Mouse (Mus musculus): ENCODE measurements around the gene Srsf3.
"Not testable (repeated sequence)": the region's sequence is repeated elsewhere in the genome, so short reads cannot be mapped to it uniquely, and the experiment has no call there.

Gene Srsf3

DNA sequence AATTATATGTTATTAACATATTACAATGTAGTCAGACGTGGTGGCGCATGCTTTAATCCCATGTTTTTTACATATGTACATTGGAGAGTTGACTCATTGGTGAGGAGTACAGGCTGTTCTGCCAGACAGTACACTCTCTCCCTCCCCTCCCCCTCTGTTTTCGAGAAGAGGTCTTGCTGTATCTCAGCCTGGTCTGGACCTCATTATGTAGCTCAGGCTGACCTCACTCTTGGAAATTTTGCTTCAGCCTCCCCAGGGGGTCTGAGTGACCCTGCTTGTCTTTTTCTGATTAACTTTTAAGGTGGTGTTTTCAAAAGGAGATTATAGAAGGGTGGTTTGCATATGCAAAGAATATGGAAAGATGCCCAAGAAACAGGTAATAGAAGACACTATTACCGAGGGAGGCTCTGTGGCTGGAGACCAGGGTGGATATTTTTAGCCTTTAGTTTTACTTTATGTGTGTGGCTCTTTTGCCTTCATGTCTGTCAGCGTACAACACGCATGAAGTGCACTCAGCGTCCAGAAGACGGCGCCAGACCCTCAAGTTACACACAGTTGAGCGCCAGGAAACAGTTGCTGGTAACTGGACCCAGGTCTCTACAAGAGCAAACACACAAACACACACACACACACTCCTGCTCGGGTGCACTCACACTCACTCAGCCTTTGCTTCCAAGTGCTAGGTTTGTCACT is 14.0 kb upstream of the Srsf3 start:
- DNase-seq (ENCODE audit: low read depth, low spot score), result no peak

DNA sequence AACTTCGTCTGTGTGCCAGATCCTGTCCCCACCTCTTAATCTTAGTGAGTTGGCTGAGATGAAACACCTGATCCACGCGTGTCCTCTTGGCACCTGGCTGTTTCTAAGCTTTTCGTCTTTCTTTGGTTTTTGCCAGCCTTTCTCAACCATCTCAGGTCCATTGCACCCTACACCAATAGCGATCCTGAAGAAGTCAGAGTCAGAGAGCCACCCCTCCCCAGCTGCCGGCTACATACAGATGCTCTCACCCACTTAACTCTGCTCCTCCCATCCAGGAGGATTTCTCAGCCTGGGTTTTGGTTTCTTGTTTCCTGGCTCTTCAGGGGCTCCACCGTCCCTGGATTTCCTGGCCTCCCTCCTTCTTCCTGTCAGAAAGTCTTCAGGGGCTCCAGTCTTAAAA is 13.0 kb upstream of the Srsf3 start:
- no peak for DNase-seq (ENCODE audit: low read depth, low spot score)

DNA sequence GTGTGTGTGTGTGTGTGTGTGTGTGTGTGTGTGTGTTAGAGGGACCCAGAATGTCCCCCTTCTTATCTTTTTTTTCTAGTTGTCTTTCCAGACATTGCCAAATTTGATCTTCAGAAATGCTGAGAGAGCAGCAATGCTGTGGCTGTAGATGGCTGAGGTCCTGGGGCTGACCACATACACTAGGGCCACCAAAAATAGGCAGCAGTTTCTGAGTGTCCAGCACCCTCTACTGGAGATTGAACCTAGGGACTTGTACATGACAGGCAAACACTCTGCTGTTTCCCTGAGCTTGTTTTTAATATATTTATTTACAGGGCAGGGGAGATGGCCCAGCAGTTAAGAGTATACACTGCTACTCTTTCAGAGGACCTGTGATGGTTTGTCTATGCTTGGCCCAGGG is 12.0 kb upstream of the Srsf3 start:
- DNase-seq (ENCODE audit: low read depth, low spot score), result no peak

DNA sequence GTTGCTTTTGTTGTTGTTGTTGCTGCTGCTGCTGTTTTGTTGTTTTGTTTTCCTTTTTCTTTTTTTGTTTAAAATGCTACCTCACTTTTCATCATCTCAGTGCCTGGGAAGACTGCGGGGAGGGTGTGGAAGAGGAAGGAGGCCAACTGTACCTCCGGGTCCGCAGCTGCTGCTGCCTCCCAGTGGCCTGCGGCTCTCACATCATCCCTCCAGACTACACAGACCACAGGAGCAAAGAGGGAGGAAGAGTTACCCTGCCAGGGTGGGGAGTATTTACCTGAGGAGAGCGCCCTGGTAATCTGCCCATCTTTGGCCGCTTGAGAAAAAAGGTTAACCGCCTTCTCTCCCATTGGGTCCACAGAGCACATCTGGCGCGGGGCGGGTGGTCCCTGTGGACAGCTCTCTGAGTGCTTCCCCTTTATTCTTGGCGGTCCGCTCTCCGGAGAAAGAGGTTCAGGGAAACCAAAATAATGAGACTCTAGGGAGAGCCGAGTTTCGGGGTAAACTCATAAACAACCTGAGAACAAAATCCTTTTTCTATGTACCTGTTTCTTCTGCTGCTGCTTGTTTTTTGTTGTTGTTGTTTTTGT is 10.1 kb upstream of the Srsf3 start:
- no peak for DNase-seq (ENCODE audit: low read depth, low spot score)

DNA sequence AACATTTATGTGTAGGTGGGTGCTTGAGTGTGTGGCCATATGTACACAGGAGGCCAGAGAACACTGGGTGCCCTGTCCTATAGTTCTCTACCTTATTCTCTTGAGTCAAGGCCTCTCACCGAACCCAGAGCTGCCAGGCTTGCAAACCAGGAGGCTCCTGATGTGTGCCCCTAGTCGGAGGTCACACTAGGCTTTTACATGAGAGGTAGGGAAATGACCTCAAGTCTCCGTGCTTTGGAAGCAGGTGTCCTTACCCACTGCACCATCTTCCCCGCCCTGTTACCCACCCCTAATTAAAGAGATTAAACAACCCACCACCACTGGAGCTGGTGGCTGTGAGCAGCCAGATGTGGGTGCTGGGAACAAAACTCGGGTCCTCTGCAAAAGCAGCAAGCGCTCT is 9.1 kb upstream of the Srsf3 start:
- no peak for DNase-seq (ENCODE audit: low read depth, low spot score)

DNA sequence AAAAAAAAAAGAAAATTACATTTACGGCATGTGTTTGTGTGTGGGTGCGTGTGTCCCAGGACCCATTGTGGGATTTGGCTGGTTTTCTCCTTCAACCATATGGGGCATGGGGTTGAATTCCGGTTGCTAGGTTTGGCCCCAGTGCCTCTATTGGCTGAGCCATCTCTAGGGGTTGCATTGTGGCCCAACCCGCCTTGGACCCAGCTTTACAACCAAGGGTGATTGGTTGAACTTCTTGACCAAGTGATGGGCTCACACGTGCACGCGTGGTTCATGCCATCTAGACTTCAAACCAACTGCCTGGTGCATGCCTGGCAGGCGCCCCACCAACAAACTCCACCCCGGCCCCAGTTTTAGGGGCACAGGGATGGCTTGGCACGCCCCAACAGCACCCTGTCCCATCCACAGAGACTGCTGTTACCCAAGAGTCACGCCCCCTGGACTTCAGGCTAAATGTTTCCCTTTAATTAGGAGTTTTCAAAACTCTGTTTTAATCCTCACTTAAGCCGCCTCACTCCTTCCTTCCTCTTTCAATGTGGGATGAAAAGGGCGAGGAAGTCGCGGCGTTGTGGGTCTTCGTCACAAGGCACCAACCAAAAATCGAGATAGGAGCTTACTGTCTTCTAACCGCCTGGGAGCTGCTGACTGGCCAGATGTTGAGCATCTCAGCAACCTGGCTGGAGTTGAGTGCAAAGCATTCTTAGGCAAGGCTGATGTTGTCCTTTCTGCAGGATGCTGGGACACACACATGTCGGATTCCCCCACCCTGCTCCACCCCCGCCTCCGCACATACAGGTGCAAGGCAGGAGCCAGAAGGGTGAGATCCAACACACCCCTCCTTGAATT is 8.2 kb upstream of the Srsf3 start:
- DNase-seq (ENCODE audit: low read depth, low spot score), result no peak

DNA sequence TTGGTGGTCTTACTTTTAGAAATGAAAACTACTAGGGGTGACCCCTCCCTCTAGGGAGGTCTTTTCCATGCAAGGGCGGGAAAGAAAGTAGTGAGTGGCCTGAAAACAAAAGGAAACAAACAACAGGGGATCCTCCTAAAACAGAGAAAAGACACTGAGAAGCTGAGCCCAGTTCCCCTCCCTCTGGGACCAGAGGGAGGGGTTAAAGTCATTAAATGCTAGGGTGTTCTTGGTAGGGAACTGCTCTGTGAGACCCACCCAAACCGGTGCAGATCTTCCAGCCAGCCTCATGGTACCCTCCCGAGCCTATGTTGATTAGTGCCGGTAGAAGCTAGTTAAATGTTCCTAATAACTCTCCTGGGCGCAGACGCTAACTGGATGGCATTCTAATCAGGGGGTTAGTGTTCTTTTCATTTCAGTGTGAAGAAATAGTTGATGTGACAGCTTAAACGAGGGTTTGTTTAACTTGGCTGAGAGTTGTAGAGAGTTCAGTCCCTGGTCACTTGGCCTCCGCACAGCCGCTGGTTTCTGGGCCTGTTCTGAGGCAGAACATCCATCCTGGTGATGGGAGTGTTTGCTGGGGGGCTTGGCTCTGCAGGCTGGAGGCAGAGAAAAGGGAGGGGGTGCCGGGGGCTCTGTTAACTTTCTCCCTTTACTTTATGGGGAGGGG is 7.4 kb upstream of the Srsf3 start:
- DNase-seq (ENCODE audit: low read depth, low spot score), result no peak

DNA sequence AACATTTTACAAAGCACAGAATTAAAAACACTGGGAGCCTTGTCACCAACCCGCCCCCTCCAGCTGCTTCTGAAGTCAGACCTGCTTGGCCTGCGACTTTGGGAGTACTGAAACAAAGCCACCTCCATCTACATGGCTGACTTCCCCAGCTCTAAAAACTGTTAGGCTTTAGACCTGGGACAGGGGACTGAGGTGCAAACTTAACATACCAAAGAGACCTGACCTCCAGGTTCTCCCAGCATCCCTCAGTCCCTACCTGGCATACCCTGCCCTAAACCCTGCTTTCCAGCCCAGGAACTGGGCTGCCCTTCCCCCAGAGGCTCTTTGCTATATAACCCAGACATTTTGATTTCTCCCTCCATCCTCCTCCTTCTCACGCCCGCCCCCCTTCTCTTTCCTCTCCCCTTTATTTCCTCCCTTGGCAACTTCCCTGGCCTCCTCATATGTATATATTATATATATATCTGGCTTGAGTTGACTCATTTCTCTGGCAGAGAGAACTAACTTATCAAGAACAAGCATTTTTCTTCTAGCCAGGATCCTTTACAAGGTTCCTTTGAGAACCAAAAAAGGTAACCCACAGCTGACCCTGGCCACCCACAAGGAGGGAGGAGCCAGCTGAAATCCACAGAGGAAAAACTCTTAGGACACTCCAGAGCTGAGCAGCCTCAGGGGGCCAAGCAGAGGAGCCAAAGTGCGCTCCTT is 5.6 kb upstream of the Srsf3 start:
- DNase-seq (ENCODE audit: low read depth, low spot score), result no peak

DNA sequence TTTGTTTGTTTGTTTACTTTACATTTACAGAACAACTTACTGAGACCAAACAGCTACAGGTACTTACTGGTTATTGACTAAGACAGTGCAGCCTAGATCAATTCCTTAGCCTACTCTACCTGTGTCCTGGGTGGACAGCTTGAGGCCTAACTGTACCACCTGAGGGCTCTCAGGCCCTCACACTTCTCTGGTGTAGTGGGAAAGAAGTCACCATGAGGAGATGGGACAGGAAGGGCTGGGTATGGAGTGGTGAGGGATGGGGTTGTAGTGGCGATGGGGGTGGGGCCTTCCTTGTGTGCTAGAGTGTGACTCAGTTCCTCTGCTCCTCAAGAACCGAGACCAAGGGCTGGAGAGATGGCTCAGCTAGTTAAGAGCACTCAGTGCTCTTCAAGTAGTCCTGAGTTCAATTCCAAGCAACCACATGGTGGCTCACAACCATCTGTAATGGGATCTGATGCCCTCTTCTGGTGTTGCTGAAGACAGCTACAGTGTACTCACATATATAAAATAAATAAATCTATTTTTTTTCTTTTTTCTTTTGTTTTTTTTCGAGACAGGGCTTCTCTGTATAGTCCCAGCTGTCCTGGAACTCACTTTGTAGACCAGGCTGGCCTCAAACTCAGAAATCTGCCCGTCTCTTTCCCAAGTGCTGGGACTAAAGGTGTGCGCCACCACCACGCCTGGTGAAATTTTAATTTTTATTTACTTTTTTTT is 1.9 kb upstream of the Srsf3 start:
- no peak for DNase-seq (ENCODE audit: low read depth, low spot score)

DNA sequence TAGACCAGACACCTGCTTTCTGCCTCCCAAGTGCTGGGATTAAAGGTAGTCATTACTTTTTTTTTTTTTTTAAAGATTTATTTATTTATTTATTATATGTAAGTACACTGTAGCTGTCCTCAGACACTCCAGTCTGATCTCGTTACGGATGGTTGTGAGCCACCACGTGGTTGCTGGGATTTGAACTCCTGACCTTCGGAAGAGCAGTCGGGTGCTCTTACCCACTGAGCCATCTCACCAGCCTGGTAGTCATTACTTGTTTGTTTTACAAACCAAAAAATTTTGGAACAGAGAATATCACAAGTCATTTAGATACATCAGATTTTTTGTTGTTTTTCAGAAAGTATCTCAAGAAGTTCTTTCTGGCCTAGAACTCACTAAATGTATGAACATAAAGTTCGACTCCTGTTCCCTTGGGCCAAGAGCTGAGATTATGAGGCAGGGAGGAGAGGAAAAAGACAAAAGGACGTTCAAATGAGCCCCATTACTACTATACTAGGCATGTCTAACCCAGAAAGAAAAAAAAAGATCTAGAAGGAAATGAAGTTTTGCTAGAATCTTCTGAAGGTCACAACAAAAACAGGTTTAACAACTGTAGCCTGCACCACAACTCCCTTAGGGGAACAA is 1.2 kb upstream of the Srsf3 start:
- DNase-seq (ENCODE audit: low read depth, low spot score), result not testable (repeated sequence)

DNA sequence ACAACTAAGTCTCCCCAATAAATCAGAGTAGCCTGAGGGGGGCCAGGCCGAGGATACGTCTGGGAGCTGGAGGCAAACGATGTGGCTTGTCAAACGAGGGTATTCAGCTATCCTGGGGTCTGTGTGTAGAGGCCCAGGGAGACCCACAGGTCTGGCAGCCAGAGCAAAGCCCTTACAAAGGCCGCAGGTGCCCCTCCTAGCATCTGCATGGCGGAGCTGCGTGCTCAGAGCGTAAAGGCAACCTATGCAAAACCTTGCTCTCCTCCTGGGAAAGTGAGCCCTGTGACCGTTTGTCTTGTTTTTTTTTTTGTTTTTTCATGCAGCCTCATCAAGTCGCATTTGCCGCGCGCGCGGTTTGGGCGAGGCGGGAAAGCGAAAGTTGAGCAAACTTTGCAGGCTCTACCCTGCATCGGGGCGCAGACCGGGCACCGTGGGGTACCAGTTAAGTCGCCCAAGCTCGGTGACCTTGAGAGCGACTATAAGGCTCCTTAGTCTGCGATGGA is 606 bp upstream of the Srsf3 start:
- DNase-seq (ENCODE audit: low read depth, low spot score), result no peak

DNA sequence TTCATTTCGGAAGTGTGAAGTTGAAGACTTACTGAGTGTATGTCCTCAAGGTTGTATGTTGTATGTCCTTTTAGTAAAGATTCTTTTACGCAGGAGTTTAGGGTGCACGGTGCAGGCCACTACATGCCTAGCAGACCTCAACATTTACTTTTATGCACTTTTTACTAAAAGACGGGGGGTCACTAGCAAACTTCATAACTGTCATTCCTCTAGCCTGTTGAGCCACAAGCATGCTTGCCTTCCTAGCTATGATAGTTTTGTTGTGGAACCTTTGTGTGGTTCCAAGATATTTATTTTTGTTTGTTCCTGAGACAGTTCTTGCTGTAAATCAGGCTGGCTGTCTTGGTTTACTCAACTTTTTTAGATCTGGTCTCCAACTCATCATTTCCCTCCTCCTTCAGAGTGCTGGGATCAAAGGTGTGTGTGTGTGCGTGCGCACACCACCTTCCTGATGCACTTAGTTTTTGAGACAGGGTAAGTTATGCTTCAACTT is 1.2 kb downstream of the Srsf3 start:
- no peak for DNase-seq (ENCODE audit: low read depth, low spot score)

DNA sequence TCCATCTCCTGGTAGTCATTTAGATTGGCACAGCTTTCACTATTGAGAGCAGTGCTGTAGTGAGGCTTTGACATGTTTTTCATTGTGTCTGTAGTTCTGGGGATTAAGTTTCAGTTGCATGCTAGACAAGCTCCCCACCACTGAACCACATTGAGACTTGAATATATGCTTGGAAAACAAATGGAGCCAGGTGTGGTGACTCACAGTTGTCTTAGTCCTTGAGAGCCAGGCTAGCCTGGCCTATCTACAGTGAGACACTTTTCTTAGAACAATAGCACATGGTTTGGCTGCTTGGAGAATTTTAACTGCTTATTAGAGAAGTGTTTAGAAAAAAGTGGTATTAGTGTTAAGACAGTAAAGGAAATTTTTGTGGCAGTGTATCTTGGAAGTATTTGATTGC is 1.8 kb downstream of the Srsf3 start:
- no peak for DNase-seq (ENCODE audit: low read depth, low spot score)

DNA sequence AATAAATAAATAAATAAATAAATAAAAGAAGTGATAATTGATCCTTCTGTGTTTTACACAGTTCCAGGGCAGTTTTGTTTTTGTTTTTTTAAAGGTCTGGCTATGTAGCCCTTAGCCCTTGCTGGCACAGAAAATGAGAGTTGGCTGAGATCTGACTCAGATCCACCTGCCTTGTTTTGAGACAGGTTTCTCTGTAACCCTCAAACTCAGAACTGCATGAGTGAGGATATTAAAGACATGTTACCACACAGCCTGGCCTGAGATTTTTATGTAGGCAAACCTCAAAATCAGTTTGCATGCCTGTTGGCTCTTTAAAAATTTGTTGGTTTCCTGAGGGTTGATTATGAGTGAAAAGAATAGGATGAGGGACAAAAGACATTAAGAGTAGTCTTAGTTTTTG is 3.1 kb downstream of the Srsf3 start:
- DNase-seq (ENCODE audit: low read depth, low spot score), result no peak

DNA sequence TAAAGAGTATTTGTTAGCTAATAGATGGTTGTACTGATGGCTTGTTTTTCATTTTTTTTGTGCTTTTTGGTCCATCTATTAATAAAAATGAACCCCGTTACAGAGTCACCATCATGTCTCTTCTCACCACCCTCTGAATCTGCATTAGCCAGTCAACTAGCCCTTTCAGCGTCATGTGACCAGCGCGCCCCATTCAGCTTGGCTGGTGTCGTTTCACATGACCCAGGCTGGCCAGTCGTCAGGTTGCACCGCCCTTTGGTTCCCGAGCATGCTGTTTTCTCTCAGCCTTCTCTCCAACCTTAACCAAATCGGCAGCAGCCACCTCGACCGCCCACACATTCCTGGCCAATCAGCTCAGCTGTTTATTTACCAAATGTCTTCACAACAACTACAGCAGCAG is 6.9 kb downstream of the Srsf3 start:
- DNase-seq (ENCODE audit: low read depth, low spot score), result no peak

DNA sequence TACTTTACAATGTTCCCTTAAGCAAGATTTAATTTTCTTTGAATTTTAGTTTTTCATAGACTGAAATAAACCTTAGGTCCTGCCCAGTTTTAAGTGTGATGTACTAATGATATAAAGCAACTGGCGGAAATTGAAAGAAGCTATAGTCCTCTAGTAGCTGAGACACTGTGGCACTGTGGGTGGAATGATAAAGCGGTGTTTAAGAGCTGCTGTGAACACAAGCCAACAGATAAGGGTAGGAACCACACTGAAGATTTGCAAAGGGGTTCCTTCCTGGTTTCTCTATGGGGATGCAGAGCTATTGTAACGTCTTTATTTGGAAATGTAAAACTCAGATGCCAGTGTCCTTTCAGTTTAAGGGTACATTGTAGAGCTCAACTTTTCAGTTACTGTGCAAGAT is 9.2 kb downstream of the Srsf3 start:
- not testable (repeated sequence) for DNase-seq (ENCODE audit: low read depth, low spot score)

DNA sequence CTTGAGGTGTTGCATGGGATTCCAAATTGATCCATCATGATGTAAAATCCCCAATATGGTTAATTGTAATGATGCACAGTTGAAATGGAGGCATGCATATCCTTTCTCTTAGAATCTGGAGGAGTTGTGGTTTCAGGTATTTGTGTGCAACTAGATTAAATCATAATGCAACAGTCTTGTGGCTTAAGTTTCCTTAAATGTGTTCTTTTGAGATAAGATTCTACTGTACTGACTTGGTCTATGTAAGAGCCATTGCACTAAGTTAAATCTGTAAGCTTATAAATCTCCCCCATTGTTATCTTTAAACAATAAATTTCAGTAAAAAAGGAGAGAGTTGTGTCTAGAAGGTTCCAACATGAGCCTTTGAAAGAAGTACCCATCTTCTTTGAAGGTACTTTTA is 10.1 kb downstream of the Srsf3 start:
- DNase-seq (ENCODE audit: low read depth, low spot score), result no peak

DNA sequence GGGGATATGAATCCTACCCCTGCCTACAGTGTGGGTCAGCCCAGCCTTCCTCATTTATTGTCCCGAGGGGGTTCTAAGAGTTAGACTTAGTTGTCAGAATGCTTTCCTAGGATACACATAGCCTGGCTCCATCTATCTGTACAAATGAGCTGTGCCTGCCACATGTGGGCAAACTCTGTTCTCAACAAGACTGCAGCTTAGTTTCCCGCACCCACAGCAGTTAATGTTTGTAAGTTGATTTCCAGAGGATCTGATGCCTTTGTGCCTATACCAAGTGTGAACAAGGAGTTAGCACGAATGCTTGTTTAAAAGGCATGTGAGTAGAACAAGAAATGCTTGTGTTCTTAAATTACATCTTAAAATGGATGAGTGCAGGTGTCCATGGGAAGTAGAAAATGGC is 11.2 kb downstream of the Srsf3 start:
- no peak for DNase-seq (ENCODE audit: low read depth, low spot score)

DNA sequence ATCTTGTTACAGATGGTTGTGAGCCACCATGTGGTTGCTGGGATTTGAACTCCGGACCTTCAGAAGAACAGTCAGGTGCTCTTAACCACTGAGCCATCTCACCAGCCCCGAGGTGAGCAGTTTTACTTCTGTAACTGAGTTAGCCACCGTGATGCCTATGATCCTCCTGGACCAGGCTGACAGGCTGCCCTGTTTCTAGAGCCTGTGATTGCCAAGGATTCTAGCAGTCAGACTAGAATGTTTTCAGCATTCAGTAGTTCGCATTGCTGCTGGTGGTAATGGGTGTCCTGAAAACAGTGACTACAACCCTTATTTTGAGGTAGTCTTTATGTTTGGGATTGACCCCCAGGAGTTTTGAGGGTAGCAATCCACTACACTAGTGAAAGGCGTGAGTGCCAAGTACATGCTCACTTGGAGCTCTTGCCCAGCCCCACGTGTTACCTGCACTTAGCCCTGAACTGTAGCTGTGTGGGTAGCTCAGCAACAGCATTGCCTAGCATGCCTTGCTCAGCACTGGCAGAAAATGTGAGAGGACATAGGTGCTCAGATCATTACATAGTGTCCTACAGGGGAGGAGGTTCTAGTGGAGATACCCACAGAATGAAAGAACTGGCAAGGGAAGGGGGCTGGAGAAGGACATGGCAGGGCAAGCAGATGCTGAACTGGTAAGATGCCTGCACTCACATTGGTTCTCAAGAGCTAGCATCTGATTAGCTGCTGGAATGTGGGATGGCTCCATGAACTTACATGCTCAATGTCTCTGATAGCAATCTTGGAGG is 11.9 kb downstream of the Srsf3 start:
- DNase-seq (ENCODE audit: low read depth, low spot score), result no peak

All from mesoderm, embryonic 11.5 days (tissue).